In the genomic region with DNA sequence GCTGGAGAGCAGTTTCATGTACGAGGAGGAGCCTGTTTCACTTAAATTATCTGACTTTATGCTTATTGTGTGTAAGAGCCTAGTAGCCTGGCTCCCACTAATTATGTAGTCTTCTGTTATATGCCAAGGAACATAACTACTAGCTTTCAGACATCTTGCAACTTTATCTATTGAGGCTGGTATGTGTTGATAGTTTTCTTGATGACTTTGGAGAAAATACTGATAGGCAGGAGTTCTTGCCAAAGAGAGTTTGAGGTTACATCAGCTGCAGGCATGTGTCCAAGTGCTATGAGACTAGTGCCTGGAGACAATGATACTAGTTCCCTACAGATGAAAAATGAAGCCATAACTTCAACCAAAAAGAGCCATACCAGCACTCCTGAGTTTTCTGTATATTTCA, we compare ENCODE assay signal across 11 mouse cellular contexts.
DNase-seq lines count a peak whose midpoint lies in the region; ATAC-seq lines count a peak whose summit lies in the region.
"Had no signal": no experiment of that assay in that cellular context is flagged by ENCODE, and none has a peak within 500 bp of the region (broad histone marks: within the 10 kb centered on the region; RNA-seq: fewer than 3 reads in every experiment).

No protein-coding gene starts in this region.

- H3K27me3 ChIP-seq in heart, embryonic 10.5 days (ENCODE audit: insufficient read depth, poor library complexity, severe bottlenecking), result no peaks in the 10 kb centered on the region
- no peaks in the 10 kb centered on the region for H3K27me3 ChIP-seq in midbrain, embryonic 11.5 days (ENCODE audit: control insufficient read depth, insufficient read depth, low read length)
- H3K27me3 ChIP-seq: embryonic facial prominence, embryonic 12.5 days had no signal

- no peak overlapping the region for H3K4me3 ChIP-seq in heart, embryonic 10.5 days
- H3K4me3 ChIP-seq in midbrain, embryonic 11.5 days (ENCODE audit: low read depth, low read length), result no peak overlapping the region
- H3K4me3 ChIP-seq: embryonic facial prominence, embryonic 12.5 days had no signal

- H3K4me1 ChIP-seq in heart, embryonic 10.5 days, result no peaks in the 10 kb centered on the region
- H3K4me1 ChIP-seq in midbrain, embryonic 11.5 days (ENCODE audit: control insufficient read depth, insufficient read depth, low read length), result no peaks in the 10 kb centered on the region
- H3K4me1 ChIP-seq: embryonic facial prominence, embryonic 12.5 days had no signal

- no peaks in the 10 kb centered on the region for H3K9me3 ChIP-seq in heart, embryonic 10.5 days
- no peaks in the 10 kb centered on the region for H3K9me3 ChIP-seq in midbrain, embryonic 11.5 days (ENCODE audit: control insufficient read depth, low read length)
- H3K9me3 ChIP-seq: embryonic facial prominence, embryonic 12.5 days had no signal

- no peak overlapping the region for H3K27ac ChIP-seq in heart, embryonic 10.5 days
- H3K27ac ChIP-seq in midbrain, embryonic 11.5 days (ENCODE audit: low read depth, low read length), result no peak overlapping the region
- H3K27ac ChIP-seq: embryonic facial prominence, embryonic 12.5 days had no signal

- H3K4me2 ChIP-seq in midbrain, embryonic 11.5 days, result no peak overlapping the region
- H3K4me2 ChIP-seq: embryonic facial prominence, embryonic 12.5 days; liver, embryonic 11.5 days had no signal

- ATAC-seq in midbrain, embryonic 11.5 days (ENCODE audit: low FRiP score), result no peak
- no peak for ATAC-seq in frontal cortex, adult (ENCODE audit: low TSS enrichment)
- ATAC-seq: inflammation-experienced regulatory T-cells, adult 6 months had no signal

- peak; percentile 78 for DNase-seq in heart, adult 18-20 months
- no peak for DNase-seq in heart, embryonic 10.5 days (ENCODE audit: low spot score)
- DNase-seq in MEL-GATA-1-ER (ENCODE audit: extremely low read depth, low read depth), result peak; percentile 40
- DNase-seq in gastrocnemius, postnatal 10 days, result peak; percentile 41
- peak; percentile 62 to 66 for DNase-seq in heart, postnatal 36 days
- no peak for DNase-seq in midbrain, embryonic 11.5 days (ENCODE audit: low spot score, missing footprints)
- no peak for DNase-seq in cerebellum, adult 9-10 months

- no peak overlapping the region for H3K9ac ChIP-seq in midbrain, embryonic 11.5 days (ENCODE audit: low read length)
- H3K9ac ChIP-seq: embryonic facial prominence, embryonic 12.5 days had no signal

- WGBS in heart, embryonic 10.5 days, result 39% methylated on average over 1 of the region's 1 CpGs
- WGBS in midbrain, embryonic 11.5 days, result 85% methylated on average over 1 of the region's 1 CpGs

- intact Hi-C loops in heart, postnatal 36 days (cut with DNase I), result no loop called here

- H3K36me3 ChIP-seq in heart, embryonic 10.5 days, result peaks cover 6% of the 10 kb centered on the region; the same call in 1 of the 2 replicates
- no peaks in the 10 kb centered on the region for H3K36me3 ChIP-seq in midbrain, embryonic 11.5 days (ENCODE audit: control insufficient read depth, insufficient read depth, low read length)
- H3K36me3 ChIP-seq: embryonic facial prominence, embryonic 12.5 days had no signal

Comparison
In these comparisons a context has a peak if more than half of its experiments do, and no peak if none do; other contexts are left out.
1. DNase-seq: peak in heart, adult 18-20 months (2 of 2), MEL-GATA-1-ER (single experiment), gastrocnemius, postnatal 10 days (single experiment) and heart, postnatal 36 days (2 of 2); none in heart, embryonic 10.5 days (single experiment), midbrain, embryonic 11.5 days (single experiment) and cerebellum, adult 9-10 months (single experiment).